Mouse (Mus musculus) frontal cortex, postnatal 10 days (tissue): ENCODE data around the gene Arl6ip4.

Experiments used
- DNase-seq, 2 experiments: peaks; one replicate each; pipeline ENCODE4 v3.0.0; 2022; ENCODE audit warnings: low spot score in 2 of 2, mixed read lengths in 1 of 2

Arl6ip4 gene

DNA sequence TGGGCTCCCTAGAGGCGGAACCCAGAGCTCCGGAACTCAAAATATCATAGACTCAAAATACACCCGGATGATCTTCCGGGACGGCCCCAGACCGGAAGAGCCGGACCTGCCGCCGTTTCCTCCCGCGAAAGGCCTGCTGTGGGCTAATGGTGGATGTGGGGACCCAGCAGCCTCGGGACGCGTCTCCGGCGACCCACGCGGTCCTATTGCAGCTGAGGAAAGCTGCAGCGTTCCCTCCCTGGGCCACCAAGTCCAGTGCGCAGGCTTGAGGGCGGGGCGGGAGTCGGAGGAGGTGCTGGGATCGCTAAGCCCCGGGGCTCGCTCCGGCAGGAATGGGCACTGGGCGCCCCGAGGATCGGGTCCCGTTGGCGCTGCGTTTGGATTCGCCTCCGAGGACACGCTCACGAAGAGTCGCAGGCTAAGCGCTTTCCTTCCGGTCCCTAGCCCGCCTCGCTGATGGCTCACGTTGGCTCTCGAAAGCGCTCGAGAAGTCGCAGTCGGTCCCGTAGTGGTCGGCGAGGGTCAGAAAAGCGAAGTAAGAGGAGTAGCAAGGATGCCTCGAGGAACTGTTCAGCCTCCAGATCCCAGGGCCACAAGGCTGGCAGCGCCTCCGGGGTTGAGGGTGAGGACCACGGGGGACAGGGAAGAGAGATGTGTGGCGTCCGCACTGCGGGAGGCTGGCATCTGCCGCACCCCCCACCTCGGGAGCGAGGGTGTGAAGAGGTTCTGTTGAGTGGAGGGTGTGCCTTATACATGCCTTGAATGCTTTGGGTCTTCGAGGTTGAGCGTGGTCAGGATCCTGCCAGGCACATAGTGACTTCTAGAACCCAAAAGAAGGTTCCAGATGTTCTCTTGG lies at the start of gene Arl6ip4:
Gene Arl6ip4, plus strand, starts transcription at position 100 of the 856 bp plus-strand sequence.
- DNase-seq = peak; percentile 77 to 81

DNA sequence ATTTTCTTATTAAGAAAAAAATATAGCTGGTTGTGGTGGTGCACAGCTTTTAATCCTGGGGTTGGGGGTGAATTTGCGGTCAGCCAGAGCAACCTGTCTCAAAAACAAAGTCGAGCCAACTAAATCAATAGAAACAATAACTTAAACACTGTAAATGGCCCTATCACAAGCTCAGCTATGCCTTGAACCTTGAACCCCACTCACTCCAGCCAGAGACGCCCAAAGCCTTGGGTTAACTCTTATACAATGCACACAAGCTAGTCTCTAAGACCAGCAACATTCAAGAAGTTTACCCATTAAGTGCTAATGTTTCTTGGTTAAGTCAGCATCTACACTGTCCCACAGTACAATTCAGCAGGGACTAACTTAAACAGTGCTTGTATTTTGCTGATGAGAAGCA lies 46.2 kb upstream of the Arl6ip4 start:
- no peak for DNase-seq

DNA sequence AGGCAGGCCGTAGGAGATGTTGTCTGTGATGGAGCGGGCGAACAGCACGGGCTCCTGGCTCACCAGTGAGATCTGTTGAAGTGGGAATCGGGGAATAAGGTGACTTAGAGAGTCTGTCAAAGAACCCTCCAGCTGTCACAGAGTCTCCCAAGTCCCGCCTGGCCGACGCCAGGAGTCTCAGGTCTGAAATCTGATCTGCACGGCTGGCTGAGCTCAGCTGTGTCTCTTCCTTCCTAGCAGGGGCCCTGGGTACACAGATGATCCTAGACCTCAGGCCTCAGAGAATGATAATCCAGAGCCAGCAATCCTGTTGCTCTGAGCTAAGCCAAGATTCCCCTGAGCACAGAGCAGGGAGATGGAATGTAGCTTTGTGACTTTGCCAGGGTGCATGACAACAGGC lies 42.2 kb upstream of the Arl6ip4 start:
- no peak for DNase-seq

DNA sequence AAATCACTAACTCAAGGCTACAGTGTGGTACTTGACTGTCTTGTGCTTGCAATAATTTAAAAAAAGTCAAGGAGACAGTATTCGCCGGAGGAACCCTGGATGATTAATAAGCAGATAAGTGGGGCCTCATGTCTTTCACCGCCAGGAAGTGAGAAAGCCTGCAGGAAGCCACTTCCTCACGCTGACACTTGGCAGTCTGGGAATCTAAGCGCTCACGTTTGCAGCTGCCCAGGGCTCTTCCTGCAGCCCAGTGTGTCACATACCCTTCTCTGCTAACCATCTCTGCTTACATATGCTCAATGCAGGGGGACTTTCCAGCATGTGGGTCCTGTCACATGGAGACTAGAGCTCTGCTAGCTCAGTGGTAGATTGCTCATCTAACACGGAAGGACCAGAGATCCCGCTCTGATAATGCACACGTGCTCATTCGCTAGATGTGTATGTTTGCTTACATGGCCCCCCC lies 41.0 kb upstream of the Arl6ip4 start:
- no peak for DNase-seq

DNA sequence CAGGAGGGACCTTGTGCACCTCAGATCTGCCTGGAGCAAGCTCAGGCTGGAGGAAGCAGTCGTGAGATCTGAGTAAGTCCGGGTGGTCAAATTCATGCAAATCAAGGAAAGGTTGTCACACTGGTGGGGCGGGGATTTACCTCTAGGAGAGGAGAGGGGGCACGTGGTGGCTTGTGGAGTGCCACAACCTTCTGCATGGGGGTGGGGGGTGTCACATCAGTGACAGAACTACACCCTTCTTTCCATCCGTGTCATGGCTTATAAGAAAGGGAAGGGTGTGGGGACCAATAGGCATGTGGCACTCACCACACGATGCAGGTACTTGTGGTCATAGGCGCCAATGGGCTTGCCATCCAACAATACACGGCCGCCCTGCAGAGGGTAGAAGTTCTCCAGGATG lies 40.2 kb upstream of the Arl6ip4 start:
- DNase-seq = no peak

DNA sequence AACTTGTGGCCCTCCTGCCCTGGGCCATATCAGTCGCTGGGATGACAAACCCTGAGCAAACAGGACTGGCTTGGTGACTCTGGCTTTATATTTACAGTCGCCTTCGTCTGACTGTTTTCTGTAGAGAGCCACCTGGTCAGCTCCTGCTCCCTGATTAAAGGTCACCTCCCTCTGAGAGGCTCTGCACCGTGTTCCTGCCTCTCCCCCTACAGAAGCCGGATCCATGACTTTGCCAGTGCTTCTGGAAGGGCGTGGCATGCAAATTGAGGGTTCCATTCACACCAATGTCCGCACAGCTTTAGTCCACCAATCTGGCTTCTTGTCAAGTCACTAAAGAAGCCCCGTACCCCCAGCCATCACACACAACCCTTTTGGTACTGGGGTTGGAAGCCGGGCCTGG lies 39.3 kb upstream of the Arl6ip4 start:
- no peak for DNase-seq

DNA sequence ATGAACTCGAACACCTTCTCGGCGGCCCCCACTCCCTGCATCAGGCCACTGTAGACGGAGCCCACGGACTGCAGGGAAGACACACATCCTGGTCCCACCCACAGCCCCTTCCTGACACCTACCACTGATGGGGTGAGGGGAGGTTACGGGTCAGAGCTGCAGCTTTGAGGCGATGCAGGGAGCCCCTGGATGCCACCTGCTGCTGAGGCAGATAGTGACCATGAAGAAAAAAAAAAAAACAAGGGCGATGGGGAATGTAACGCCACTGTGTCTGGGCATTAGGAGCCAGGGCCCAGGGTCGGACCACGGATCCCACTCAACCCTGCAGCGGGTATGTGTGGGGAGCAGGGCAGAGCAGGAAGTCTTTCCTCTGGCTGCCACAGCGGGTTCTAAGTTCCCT lies 38.6 kb upstream of the Arl6ip4 start:
- no peak for DNase-seq

DNA sequence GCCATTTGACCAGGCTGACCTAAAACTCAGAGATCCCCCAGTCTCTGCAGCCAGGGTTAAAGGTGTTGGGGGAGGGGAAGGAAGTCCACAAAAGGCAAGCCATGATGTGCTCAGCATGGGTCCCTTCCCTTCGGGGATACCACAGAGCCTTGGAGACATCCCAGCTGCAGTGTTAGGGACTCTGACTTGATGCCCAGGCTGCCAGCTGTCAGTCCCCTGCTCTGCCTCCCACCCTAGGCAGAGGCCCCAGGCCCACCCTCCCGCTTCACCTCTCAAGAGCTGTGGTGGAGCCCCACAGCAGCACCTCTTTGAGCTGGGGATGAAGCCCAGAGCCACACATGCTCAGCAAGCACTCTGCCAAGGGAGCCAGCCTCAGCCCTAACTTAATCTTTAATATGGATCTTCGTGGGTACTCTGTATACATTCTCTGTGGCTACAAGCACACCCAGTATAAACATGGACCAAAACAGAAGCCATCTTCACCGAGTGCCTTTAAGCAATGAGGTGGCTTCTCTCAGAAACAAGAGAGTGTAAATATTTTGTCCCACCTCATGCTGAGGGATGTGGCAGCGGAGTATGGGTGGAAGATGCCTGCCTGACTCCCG lies 37.9 kb upstream of the Arl6ip4 start:
- DNase-seq = no peak

DNA sequence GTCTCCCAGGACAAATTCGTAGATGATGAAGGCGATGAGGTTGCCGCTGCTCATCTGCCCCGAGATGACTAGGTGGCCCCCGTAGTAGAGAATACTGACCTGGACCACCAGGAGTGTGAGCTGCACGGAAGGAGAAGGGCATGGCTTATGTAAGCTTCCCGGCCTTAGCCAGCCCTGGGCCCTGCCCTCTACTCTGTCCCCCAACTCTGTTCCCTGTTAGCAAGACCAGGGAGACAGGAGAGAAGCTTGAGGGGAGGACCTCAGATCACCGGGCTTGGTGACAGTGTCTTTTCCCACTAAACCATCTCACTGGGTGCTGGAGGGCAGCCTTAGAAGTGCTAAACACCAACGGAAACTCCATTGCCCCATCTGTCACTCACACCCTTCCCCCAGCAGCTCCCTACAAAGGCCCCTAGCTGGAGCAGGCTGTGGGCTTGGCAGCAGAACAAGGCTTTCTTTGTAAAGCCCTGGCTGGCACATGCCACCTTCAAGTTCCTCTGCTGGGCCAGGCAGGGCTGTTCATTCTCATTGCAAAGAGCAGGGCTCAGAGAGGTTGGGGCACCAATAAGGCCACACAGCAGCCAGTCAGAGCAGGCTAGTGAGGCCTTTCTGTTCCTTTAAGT lies 37.0 kb upstream of the Arl6ip4 start:
- DNase-seq = peak; percentile 71 to 76

DNA sequence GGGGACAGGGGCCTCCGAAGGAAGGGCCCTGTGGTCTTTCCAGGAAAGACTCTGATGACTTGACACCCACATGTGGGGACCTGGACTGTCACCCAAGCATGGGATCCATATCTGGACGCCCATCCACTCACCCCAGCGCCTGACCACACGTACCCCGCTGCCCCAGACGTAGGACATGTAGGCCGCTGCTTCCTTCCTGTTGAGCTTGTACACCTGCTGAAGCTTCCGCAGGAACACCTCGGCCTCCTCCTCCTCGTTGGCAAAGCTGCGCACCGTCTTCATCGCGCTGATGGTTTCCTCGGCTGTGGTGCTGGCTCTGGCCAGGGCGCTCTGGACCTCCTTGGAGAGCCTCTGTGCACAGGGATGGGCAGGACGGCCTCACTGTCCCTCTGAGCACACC lies 36.0 kb upstream of the Arl6ip4 start:
- DNase-seq = no peak

DNA sequence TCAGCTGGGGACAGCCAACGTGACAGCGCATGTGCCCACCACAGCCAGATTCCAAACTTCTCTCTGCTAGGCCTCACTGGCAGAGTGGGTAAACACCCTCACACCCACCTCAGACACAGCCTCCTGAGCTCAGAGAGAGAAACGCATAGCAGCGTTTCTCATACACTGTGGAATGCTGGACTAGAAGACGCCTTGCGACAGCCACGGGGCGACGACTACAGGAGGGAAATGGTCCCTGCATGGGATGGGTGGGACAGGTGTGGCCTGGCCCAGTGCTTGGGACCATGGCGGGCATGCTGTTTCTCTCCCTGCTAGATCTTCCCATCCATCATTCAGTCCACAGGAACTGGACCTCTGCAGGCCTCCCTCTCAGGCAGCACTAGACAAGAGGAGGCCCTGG lies 33.4 kb upstream of the Arl6ip4 start:
- no peak for DNase-seq

DNA sequence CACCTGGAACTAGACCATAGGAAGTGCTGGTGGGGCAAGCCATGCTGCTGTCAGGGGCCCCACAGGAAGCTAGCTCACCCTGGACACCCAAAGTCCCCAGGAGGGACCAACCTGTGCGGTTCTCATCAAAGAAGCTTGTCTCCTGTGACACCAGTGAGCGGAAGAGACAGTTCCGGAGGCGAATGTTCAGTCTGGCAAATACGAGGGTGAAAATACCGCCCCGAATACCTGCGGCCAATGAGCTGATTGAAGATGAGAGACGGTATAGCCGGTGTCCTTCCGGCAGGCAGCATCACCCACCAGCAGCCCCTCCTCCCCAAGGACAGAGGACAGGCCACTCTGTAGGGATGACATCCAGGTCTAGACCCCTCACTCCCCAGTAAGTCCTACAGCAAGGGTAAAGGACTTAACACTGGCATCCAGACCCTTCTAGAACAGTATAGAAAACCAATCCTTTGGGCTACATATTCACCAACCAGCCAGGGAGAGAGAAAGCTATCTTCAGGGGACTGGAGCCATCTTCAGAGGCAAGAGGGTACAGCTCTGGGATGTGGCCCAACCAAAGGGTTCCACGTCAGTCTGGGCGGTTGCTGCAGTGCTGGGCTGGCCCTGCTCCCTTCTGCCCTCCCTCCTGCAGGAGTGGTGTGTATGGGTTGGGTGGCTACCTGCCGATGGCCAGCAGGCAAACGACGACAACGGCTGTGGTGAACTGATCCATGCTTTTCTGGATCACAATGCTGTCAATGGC lies 32.8 kb upstream of the Arl6ip4 start:
- no peak for DNase-seq

DNA sequence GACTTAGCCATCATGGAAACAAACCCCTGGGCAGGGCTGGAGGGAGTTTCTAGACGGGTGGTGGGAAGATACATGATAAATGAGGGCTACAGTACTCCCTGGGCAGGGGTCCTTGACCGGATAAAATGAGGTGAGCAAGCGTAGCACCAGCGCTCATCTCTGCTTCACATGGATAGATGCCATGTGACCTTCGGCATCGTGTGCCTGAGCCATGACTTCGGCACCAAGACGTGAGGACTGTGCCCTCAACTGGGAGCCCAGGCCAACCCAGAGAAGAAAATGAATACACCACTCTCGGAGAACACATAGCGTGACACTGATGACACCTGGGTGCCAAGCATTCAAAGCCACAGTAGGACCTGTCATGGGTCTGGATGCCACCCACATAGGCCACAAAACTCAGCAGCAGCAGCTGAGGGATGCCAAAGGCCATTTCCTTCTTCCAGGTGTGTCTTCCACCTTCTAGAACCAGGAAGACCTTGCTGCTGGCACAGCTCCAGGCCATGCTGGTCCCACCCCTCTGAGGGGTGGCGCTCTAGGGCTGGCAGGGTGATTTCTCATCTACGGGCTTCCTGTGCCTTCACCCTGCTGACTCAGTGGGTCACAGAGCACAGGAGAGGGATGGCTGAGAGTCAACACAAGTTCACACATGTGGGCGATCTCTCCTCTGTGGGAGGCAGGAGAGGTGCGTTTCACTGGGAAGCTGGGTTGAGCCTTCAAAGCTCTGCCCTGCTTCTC lies 31.9 kb upstream of the Arl6ip4 start:
- no peak for DNase-seq

DNA sequence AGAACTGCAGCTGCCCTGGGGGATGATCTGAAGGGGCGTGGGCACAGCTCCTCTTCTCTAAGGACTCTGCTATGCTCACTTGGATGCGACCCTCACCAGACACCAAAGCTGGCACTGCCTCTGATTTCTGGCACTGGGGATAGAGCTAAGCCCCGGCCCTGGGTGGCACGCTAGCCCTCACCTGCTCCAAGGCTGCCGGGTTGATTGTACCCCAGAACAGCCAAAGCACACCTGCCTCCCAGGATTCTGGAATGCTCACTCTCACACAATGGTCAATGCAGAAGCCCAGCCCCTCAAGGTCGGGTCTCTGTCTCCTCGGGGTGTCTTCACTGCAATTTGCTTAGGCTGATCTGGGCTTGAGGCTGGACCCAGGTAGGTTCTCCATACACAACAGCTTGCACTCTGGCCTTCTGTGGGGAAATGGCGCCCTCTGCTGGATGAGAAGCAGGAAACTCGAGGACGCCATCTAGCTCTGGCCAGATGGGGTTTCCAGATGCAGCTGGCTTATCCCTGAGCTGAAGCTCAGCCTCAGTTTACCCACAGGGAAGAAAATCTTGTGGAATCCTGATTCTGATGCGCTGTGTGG lies 31.2 kb upstream of the Arl6ip4 start:
- peak in 1 of 2 experiments; percentile 76 for DNase-seq

DNA sequence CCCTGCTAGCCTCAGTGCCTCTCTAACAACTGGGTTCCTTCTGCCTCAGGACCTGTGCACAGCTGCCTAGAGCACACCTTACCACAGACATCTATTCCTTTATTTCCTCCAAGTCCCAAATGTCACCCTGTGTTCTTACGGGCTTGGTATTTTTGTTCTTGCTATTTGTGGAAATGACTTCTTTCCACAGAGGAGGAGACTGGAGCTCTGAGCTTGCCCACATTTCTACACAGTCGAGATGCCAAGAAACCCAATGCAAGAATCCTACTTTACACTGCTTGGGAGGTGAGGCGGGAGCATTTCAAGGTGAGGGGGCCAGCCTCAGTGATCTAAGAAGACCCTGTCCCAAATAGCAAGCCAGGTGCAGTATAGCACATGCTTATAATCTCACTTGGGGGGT lies 30.4 kb upstream of the Arl6ip4 start:
- DNase-seq = no peak

DNA sequence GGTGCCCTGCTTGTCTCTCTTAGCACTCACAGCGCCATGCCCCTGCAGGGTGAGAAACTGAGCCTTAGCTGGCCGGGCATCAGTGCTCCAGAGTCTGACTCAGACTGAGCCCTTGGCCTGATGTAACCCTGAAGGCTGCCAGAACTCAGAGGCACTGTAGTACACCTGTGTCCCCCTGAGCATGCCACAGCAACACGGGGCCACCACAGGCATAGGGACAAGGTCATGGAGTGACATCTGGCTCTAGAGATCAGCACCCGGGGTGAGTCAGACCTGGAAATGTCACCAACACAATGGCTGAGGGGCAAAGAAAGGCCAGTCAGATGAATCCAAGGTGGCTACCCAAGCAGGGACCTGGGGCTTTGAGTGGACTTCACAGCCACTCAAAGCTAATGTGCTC lies 29.0 kb upstream of the Arl6ip4 start:
- DNase-seq = no peak

DNA sequence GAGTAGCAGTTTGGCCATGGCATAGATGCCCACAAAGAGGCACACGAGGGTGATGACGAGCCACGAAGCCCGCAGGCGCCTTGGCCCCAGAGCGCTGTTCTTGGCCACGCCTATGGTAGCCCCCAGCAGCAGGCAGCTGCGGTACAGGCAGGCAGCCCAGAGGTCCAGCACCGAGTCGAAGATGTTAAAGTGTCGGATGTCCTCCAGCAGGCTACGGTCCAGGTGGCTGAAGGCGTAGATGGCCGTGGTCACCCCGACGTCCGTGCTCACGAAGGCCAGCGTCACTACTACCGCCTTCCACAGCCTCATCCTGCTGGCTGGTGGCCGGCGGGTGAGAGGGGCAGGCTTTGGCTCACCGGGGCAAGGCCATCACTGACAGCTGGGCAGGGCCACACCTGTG lies 26.0 kb upstream of the Arl6ip4 start:
- DNase-seq = no peak

DNA sequence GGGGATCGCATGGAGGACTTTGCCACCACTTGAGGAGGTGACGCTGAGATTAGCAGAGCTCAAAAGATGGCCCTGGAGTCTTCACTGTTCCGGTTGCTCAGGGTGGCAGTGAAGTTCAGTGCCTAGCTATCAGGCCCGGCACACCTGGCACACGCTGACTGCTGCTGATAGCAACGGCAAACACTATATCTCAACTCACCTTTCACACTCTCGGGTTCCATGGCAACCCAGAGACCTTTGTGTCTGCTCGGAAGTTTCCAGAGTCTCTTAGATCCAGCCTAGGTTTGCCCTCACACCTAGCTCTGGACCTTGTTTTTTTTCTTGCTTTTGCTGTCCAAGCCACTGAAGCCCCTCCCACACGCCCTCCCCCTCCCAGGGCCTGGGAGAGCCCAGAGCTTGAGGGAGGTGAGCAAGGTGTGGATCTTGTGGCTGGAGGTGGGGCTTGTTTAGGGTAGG lies 23.9 kb upstream of the Arl6ip4 start:
- peak in 1 of 2 experiments; percentile 6 for DNase-seq

DNA sequence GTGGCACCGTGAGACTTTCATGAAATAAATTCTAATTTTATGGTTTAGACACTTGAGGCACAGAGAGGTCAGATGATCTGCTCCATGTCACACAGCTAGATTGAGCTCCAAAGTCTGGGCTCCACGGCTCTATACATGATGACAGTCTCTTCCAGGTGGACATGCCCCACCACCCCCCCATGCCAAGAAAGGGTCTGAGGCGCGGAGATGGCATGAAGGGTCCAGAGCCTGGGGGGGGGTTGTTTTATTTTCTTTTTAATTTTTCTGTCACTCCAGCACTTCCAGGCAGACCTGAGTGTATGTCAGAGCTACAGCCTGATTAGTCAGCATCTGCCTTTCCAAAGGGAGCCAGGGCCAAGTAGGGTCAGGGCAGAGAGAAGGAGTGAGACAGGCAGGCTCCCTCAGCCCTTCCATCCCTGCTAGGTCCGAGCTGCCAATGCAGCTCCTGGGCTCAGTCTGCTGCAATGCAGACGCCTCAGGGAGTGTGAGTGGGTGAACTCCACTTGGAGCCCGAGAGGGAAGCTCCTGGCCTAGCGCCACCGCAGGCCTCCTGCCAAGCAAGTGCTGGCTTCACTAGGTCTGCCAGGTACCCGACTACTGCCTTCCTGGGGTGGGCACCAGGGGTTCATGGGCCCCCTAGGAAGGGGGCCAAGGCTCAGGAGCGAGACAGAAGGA lies 22.6 kb upstream of the Arl6ip4 start:
- peak in 1 of 2 experiments; percentile 58 for DNase-seq

DNA sequence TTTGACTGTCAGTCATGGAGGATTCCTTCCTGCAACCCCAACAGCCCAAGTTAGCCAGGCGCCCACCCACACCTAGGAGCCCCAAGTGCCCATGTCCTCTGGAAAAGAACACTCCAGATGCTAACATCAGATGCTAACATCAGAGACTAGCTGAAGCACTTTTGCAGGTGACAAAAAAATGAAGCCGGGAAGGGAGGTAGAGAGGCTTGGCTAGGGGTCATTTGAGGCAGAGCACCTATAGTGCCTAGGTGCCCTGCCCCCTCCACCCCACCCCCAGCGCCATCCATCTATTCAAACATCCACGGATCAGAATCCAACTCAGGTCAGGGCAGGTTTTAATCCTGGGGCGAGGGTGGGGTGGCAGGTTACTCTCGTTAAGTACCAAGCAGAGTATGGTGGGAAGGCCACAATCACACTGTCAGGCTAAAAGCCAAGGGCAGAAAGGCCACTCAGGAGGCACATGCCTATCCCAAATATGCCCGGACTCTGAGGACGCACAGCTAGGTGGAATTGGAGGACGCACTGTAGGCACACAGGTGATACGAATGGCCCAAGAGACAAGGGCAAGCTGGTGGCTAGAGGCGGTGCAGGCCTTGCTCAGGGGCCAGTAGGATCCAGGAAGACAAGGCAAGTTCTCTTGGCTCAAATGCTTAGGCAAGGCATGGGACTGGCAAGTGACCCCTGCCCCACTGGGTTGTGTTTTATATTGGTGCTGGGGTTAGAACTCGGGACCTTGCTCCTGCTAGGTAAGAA lies 21.9 kb upstream of the Arl6ip4 start:
- DNase-seq = no peak
